Mouse (Mus musculus) gastrocnemius, postnatal 14 days (tissue): ENCODE data around the gene Fam3b. TPM values are rescaled to one million over a fixed set of nuclear protein-coding genes. Genes with fewer than 3 reads are reported as not detected.

Experiments
- DNase-seq: peaks from one replicate; pipeline ENCODE4 v3.0.0; 2021; ENCODE audit warnings: mixed read lengths
- intact Hi-C: fragments of 180-260 bp; cut with DNase I; formaldehyde crosslinking; loops from one replicate; pipeline ENCODE4 v1.15.1; 2025; ENCODE audit warnings: low total_unique reads
- long read RNA-seq, 2 experiments: library from polyadenylated mRNA; stranded (forward); transcript quantifications; one replicate each; pipeline ENCODE4 v2.0.0; 2021
- total RNA-seq, 2 experiments: library from RNA; stranded (reverse); gene quantifications; 2 replicates each; pipeline ENCODE4 v1.2.3; 2021

The Fam3b gene
- not detected for total RNA-seq
- long read RNA-seq, experiment 1, result 0 reads
- long read RNA-seq, experiment 2, result 0 reads

GRCm38 (mm10) chr16:97514099-97514940 lies at the start of gene Fam3b:
TSS of gene Fam3b (minus strand) at chr16:97514816.
- intact Hi-C loops, result no loop called here
- no peak for DNase-seq

DNA sequence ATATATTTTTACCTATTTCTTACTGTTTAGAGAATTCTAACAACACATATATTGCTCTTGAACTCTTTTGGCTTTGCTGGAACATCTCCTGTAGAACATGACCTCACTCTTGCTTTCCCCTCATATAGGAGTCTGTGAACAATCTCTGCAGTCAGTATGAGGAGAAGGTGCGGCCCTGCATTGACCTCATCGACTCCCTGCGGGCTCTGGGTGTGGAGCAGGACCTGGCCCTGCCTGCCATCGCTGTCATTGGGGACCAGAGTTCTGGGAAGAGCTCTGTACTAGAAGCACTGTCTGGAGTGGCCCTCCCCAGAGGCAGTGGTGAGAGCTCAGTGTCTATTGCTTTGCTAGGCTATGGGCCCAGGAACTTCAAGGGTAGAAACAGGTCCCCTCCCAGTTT lies 29.7 kb upstream of the Fam3b start:
- intact Hi-C loops, result no loop called here
- DNase-seq, result no peak

- intact Hi-C loops, result no loop called here
These were observed 22.2 kb upstream of the Fam3b start for GRCm38 (mm10) chr16:97536859-97537258.

GRCm38 (mm10) chr16:97535808-97536413 lies 21.3 kb upstream of the Fam3b start:
- DNase-seq, result peak; percentile 56
- intact Hi-C loops, result no loop called here

More at GRCm38 (mm10) chr16:97536859-97537258, 22.2 kb upstream of the Fam3b start:
- DNase-seq, result no peak

GRCm38 (mm10) chr16:97534876-97535461 lies 20.4 kb upstream of the Fam3b start:
- DNase-seq, result peak; percentile 53
- intact Hi-C loops, result no loop called here

DNA sequence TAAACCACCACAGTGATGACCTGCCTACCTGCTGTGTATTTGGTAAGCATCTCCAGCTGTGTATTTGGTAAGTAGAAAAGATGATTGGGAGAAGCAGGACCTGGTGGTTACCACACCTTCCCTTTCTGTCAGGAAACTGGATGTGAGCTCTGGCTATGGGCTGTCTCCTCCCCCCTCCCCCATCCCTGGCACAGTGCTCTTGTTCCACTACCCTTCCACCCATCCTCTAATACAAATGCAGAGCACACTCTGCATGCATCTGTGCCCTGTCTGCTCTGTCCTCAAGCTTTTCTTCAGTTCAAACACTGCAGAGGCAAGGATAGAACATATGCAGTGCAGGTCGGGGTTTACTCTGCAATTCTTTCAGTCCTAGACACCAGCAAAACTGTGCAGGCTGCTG lies 19.8 kb upstream of the Fam3b start:
- intact Hi-C loops, result no loop called here
- DNase-seq, result no peak

- DNase-seq, result no peak
- intact Hi-C loops, result no loop called here
These were observed 19.1 kb upstream of the Fam3b start for GRCm38 (mm10) chr16:97533751-97534150.

GRCm38 (mm10) chr16:97533126-97533525 lies 18.5 kb upstream of the Fam3b start:
- DNase-seq, result no peak
- intact Hi-C loops, result no loop called here

- no peak for DNase-seq
- intact Hi-C loops, result loop anchor here (10.0 kb wide), 1 partner anchor 204 kb away; no protein-coding TSS in a partner anchor
These were observed 14.6 kb upstream of the Fam3b start for GRCm38 (mm10) chr16:97529241-97529640.

GRCm38 (mm10) chr16:97523024-97523423 lies 8.4 kb upstream of the Fam3b start:
- DNase-seq, result peak; percentile 21

GRCm38 (mm10) chr16:97521983-97522382 lies 7.4 kb upstream of the Fam3b start:
- no peak for DNase-seq
- intact Hi-C loops, result loop anchor here (10.0 kb wide), 1 partner anchor 197 kb away; no protein-coding TSS in a partner anchor

More at GRCm38 (mm10) chr16:97523024-97523423, 8.4 kb upstream of the Fam3b start:
- intact Hi-C loops, result loop anchor here (10.0 kb wide), 1 partner anchor 198 kb away; no protein-coding TSS in a partner anchor

DNA sequence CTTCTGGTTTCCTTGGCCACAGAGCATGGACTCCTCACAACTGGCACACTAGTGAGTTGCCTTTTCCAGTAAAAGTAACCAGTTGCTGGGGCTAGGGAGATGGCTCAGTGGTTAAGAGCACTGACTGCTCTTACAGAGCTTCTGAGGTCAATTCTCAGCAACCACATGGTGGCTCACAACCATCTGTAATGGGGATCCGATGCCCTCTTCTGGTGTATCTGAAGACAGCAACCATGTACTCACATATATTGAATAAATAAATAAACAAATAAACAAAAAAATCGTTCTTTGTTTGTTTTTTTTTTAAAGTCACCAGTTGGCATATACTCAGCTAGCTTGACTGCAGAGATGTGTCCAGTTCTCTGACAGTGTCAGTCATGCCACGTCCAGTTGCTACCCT lies 1.7 kb upstream of the Fam3b start:
- intact Hi-C loops, result no loop called here
- no peak for DNase-seq

- intact Hi-C loops, result no loop called here
These were observed 2.3 kb downstream of the Fam3b start for GRCm38 (mm10) chr16:97512347-97512751.

DNA sequence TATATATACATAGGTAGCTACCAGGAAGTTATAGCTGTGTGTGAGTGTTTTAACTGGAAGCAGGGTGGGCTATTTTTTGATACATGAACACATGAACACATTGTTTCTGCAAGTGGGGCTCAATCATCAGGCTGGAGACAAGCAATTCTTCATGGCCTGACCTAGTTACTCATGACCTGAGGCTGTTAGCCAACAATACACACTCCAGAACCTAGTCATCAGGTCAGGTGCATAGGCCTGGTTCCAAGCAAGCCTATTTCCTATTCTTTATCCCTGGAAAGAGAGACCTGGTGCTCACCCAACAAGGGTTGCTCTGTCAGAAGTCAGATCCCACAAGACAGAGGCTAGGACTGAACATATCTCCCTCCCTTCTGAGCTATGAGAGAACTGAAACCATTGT lies 3.1 kb downstream of the Fam3b start:
- intact Hi-C loops, result no loop called here
- DNase-seq, result no peak

More at GRCm38 (mm10) chr16:97512347-97512751, 2.3 kb downstream of the Fam3b start:
- DNase-seq, result no peak

DNA sequence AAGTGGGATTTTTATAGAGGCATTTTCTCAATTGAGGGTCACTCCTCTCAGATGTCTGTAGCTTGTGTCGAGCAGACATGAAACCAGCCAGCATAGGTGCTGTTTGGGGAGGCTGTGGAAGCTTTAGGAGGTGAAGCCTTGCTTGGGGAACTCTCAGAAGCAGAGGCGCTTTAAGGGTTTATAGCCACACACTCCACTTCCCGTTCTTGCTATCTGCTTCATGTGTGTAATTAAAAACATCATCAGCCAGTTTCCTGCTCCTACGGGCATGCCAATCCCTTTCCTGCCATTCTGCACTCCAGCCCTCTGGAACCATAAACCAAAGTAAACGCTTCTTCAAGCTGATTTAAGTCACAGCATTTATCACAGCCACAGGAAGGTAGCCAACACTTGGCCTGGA lies 3.8 kb downstream of the Fam3b start:
- no peak for DNase-seq
- intact Hi-C loops, result no loop called here

DNA sequence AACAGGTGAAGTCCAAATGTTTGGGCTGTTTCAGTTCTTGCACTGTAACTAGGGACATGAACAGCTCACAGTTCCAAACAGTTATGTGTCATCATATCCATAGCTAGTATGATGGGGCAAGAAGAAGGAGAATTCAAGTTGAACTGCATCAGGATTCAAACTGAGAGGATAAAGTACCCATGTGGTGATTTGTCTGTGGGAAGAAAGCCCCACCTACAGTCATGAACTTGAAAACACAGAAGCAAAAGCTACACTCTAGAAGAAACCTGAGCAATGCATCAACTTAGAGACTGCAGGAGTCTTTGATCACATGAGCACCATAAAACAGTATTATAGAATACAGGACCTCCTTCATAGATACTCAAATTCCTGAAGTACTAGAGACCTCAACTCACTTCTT lies 6.8 kb downstream of the Fam3b start:
- no peak for DNase-seq
- intact Hi-C loops, result no loop called here

DNA sequence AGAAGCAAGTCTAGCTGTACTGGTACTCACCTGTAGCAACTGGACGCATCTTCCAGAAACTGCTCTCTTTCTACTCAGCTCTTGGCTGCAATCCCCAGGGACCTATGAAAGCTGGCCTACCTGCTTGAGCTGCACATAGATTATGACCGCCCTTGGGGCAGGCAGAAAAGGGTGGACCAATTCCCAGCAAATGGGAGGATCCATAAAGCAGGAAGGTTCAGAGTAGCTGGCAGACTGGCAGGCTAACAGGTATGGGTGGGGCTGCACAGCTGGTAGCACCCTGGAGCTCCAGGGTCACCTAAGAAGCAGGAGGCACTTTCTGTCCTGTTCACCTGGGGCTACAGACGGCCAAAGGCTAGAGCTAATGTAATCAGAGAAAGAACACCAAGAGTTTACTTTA lies 9.8 kb downstream of the Fam3b start:
- DNase-seq, result no peak
- intact Hi-C loops, result no loop called here

GRCm38 (mm10) chr16:97503849-97504248 lies 10.8 kb downstream of the Fam3b start:
- DNase-seq, result no peak
- intact Hi-C loops, result no loop called here

DNA sequence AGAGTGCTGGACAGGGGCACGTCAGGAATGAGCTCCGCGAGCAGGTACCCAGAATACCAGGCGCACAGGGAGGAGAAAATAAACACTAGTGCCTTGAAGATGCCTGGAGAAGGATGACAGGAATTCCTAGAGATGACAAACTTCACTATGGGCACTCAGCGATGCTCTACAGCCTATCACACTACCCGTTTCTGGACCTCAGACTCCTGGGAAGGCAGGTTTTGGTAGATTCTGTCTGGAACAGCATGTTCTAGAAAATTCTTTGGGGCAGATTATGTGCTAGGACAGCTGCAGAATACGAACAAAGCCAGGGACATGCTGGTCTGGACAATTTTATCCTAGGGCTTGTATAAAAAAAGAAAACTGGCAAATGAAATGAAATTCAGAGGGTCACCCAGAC lies 13.7 kb downstream of the Fam3b start:
- DNase-seq, result no peak
- intact Hi-C loops, result no loop called here

GRCm38 (mm10) chr16:97499450-97499849 lies 15.2 kb downstream of the Fam3b start:
- DNase-seq, result no peak
- intact Hi-C loops, result no loop called here
